Mouse (Mus musculus) neural tube, embryonic 10.5 days (tissue): Measurements from ENCODE around the gene Shd.

Source experiments
- DNase-seq: peaks from one replicate; pipeline ENCODE4 v3.0.0-alpha.2; 2017; ENCODE audit warnings: low spot score; ENCODE audit errors: extremely low spot score

The Shd gene

DNA sequence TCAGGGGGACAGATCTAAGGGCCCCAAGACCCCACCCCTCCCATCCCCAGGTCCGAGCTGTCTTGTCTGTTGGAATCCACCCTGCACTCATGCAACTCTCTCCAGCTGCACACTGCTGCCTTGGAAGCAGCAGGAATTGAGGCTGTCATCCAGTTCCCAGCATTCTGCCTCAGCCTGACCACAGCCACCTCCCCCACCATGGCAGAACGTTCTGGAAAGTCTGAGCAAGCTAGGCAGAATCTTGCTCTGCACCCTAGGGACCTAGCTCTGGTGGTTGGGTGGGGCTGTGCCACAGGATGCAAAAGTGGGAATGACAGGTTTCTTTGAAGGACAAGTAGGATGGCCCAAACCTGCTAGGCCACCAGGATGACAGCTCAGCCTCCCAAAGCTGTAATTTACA lies 54.2 kb downstream of the Shd start:
- no peak for DNase-seq

DNA sequence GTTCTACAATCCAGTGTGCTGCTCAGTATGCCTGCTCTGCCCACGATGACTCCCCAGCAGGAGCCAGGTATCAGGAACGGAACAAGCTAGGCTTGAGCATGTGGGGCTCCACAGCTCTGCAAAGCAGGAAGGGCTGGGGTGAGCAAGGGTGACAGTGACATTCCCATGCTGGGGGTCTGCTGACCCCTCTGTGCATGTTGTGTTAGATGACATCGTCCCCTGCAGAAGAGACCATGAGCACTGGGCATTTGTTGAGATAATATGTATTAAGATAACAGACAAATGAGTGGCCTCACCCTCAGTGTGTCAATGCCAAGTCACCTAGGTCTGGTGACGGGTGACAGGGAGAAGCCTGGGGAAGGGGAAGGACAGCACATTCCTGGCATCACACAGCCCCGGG lies 54.7 kb downstream of the Shd start:
- DNase-seq, result no peak
